Mouse (Mus musculus) thymus, adult 2 months (tissue): Measurements from ENCODE around the gene Unc13a. TPM values are rescaled to one million over a fixed set of nuclear protein-coding genes. Genes with fewer than 3 reads are reported as not detected.

ENCODE experiments used
- DNase-seq: peaks from one replicate; pipeline ENCODE4 v3.0.0; 2021
- H3K27ac ChIP-seq: fragments of 200-500 bp; 2 replicates; pipeline ENCODE4 v1.5.1; 2012; ENCODE audit warnings: low read length, control low read depth; ENCODE audit not compliant: control insufficient read depth, insufficient read depth
- H3K27me3 ChIP-seq: fragments of 200-500 bp; 2 replicates; pipeline ENCODE4 v1.6.1; 2012; ENCODE audit warnings: mild to moderate bottlenecking, low read length, moderate library complexity, mixed read lengths; ENCODE audit not compliant: control insufficient read depth, insufficient read depth
- H3K36me3 ChIP-seq: fragments of 200-500 bp; 2 replicates; pipeline ENCODE4 v1.6.1; 2012; ENCODE audit warnings: mild to moderate bottlenecking, low read length, moderate library complexity; ENCODE audit not compliant: control insufficient read depth, insufficient read depth
- H3K4me1 ChIP-seq: fragments of 200-500 bp; replicated peaks from 2 replicates; pipeline ENCODE4 v1.6.1; 2012; ENCODE audit warnings: low read length; ENCODE audit not compliant: control insufficient read depth, insufficient read depth
- H3K4me3 ChIP-seq: fragments of 200-500 bp; 2 replicates; pipeline ENCODE4 v1.5.1; 2012; ENCODE audit warnings: mild to moderate bottlenecking, low read length, control low read depth, moderate library complexity; ENCODE audit not compliant: control insufficient read depth, insufficient read depth
- CTCF ChIP-seq: fragments of 200-500 bp; IDR thresholded peaks from 2 replicates; pipeline ENCODE4 v1.5.1; 2012; ENCODE audit warnings: mild to moderate bottlenecking, control low read depth, low read length, moderate library complexity, borderline replicate concordance; ENCODE audit not compliant: control insufficient read depth, poor library complexity, insufficient read depth; ENCODE audit errors: extremely low read depth
- POLR2A ChIP-seq: fragments of 200-500 bp; IDR thresholded peaks from 2 replicates; pipeline ENCODE4 v1.6.1; 2012; ENCODE audit warnings: mild to moderate bottlenecking, low read length, control low read depth, moderate library complexity; ENCODE audit not compliant: control insufficient read depth, poor library complexity, insufficient read depth; ENCODE audit errors: extremely low read depth
- WGBS: fragments of 180-500 bp; shearing (Covaris S2); methylation state at CpG from one replicate; pipeline ENCODE4 v1.1.7; 2018; 5-methylcytosine and 5-hydroxymethylcytosine counted together
- polyA plus RNA-seq: library from polyadenylated mRNA; depleted of rRNA; stranded (reverse); fragments of >200 nt; gene quantifications from 2 replicates; pipeline ENCODE4 v1.2.3, GENCODE M21; 2012

The Unc13a gene
- polyA plus RNA-seq, 1 experiment = 1.6 TPM

DNA sequence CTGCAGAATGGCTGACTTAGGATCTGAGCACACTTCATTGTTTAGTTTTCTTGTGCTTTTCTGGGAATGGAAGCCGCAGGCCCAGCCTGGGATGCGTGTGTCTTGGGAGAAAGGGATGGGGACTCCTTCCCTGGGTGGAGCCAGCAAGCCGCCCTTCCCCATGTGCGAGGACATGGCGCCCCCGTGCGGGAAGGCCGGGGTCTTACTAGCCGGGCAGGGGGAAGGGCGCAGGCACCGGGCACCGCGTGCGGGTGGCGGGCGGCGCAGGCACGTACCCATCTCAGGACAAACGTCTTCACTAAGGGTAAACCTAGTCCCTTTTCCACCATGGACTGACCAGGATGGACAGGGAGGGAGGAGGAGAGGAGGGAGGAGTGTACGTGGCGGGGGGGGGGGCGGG lies 38.4 kb downstream of the Unc13a start:
- DNase-seq = peak; percentile 87
- TF ChIP-seq POLR2A (no peak), CTCF (peak; percentile 90)
- H3K27me3 ChIP-seq = no peaks in the 10 kb centered on the region
- 2% methylated on average over 19 of the region's 22 CpGs for WGBS
- H3K36me3 ChIP-seq = no peaks in the 10 kb centered on the region
- no peak overlapping the region for H3K27ac ChIP-seq
- H3K4me3 ChIP-seq = peak overlapping the region; percentile 14
- peaks cover 29% of the 10 kb centered on the region for H3K4me1 ChIP-seq

- H3K4me3 ChIP-seq = no peak overlapping the region
- no peak for DNase-seq
- peaks cover 40% of the 10 kb centered on the region for H3K4me1 ChIP-seq
- no peaks in the 10 kb centered on the region for H3K36me3 ChIP-seq
- H3K27ac ChIP-seq = no peak overlapping the region
- H3K27me3 ChIP-seq = no peaks in the 10 kb centered on the region
- 34% methylated on average over 2 of the region's 2 CpGs for WGBS
- TF ChIP-seq POLR2A (no peak), CTCF (no peak)
Observed at GRCm38 (mm10) chr8:71631897-71632296, 39.7 kb downstream of the Unc13a start.

DNA sequence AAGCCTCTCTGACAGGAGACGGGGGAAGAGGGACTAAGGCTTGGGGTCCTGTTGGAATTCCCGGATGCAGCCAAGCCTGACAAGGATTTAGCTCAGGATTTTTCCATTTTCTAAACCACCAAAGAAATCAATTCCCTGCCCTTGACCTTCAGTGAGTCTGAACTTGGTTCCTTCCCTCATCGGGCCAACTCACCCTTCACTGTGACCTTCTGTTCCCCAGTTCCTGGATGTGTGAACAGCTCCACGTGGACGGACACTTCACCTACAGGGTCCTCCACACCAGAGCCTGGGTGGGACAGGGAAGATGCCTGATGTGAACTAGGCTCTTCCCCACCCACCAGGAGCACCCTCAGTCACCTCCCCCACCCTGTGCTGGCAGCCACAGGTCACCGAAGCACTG lies 40.8 kb downstream of the Unc13a start:
- no peak for TF ChIP-seq CTCF
- no peak for TF ChIP-seq POLR2A
- 68% methylated on average over 6 of the region's 6 CpGs for WGBS

DNA sequence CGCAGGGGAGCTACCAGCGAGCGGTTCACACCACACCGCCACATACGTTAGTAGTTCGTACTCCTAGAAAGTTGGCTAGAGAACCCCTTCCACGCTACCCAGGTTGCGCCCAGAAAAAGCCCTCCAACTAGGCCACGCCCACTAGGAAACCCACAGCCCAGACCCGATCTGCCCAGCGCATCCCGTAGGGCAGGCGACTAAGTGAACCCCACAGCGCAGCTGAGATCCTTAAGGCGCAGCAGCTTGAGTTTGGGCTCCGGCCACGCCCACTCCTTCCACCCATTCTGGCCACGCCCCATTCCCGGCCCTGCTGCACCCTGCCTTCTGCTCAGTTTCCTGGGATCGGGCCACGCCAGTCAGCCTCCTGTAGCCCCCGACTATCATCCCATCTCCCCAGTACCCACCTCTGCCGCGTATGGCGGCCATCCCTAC lies 41.8 kb downstream of the Unc13a start:
- DNase-seq = peak; percentile 54
- TF ChIP-seq CTCF (no peak), POLR2A (no peak)
- Histone ChIP-seq H3K27ac (no peak overlapping the region), H3K4me3 (peak overlapping the region; percentile 53), H3K27me3 (no peaks in the 10 kb centered on the region), H3K4me1 (peaks cover 40% of the 10 kb centered on the region), H3K36me3 (no peaks in the 10 kb centered on the region)
- WGBS = 5% methylated on average over 25 of the region's 25 CpGs

More for the DNA sequence above, 40.8 kb downstream of the Unc13a start:
- no peak for DNase-seq
- H3K4me3 ChIP-seq = no peak overlapping the region
- peaks cover 41% of the 10 kb centered on the region for H3K4me1 ChIP-seq
- no peaks in the 10 kb centered on the region for H3K36me3 ChIP-seq
- H3K27ac ChIP-seq = no peak overlapping the region
- no peaks in the 10 kb centered on the region for H3K27me3 ChIP-seq

DNA sequence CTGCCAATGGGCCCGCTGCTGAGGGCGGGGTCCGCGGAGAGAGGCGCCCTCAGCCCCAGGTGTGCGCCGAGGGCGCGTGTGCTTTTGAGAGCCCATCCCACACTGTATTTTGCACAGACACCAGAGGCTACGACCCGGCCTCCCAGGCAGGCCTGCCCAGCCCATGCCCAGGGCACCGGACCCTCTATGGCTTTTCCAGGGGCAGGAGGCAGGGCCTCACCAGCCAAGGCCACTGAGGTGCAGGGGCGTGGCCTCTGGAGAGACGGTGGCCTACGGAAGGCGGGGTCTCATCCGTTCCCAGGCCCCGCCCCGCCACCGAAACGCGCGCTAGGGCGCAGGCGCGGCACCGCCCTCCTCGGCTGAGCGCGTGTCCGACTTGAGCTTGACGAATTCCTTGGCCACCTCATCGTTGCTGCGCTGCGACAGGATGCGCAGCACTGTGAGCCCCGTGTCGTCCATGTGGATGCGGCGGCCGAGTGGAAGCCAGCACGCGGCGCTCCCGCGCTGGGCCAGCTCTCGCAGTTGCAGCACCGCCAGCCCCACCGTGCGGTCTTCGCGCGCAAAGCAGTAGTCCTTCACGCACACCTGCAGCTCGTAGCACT lies 42.4 kb downstream of the Unc13a start:
- Histone ChIP-seq H3K4me3 (peak overlapping the region; percentile 53), H3K27me3 (no peaks in the 10 kb centered on the region), H3K4me1 (peaks cover 34% of the 10 kb centered on the region), H3K27ac (no peak overlapping the region), H3K36me3 (no peaks in the 10 kb centered on the region)
- peak; percentile 95 for DNase-seq
- TF ChIP-seq POLR2A (no peak), CTCF (peak; percentile 67; the same call in 1 of the 2 replicates)
- WGBS = under 1% methylated on average over 55 of the region's 55 CpGs

DNA sequence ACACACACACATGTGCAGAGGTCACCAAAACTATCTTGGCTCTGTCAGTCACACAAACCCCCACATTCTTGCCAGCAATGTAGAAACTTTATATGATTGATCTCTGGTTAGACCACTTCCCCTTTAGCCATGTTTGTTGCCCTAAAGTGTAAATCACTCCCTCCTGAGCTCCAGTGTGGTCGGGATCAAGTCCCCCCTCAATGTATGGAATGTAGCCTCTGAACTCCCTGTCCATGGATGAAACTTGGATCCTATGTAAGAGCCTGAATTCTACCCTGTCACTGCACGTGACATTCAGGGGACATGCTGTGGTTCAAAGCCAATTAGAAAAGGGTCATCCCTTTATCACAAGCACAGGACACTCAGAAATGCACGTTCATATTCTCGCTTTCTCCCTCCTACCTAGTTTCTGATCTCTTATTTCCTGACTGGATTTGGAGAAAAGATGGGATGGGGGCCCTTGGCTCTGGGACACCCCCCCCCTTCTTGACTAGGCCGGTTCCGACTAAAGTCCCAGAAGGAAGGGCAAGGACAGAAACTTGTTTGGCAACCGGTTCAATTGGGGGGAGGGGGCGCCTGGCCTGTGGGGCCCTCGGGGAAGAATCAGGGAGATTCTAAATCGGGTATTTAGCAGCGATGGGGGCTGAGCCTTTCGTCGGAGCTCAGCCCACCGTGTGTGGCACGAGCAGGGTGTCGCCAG lies 43.0 kb downstream of the Unc13a start:
- Histone ChIP-seq H3K4me3 (peak overlapping the region; percentile 53), H3K36me3 (peaks cover 2% of the 10 kb centered on the region; the same call in 1 of the 2 replicates), H3K27me3 (no peaks in the 10 kb centered on the region), H3K27ac (no peak overlapping the region), H3K4me1 (peaks cover 28% of the 10 kb centered on the region)
- TF ChIP-seq POLR2A (no peak), CTCF (no peak)
- 8% methylated on average over 16 of the region's 16 CpGs for WGBS
- no peak for DNase-seq
